Mouse (Mus musculus) embryonic facial prominence, embryonic 13.5 days (tissue): ENCODE results near the gene H2afx. TPM values are rescaled to one million over a fixed set of nuclear protein-coding genes. Genes with fewer than 3 reads are reported as not detected.

ENCODE experiments used
- ATAC-seq: fragments of 200-750 bp; cut with Nextera tagmentation; 2 replicates; pipeline ENCODE4 v1.8.0; 2017; ENCODE audit warnings: low read depth; ENCODE audit not compliant: insufficient number of reproducible peaks, insufficient read depth, low FRiP score, low TSS enrichment
- H3K27ac ChIP-seq: fragments of 300-500 bp; sonication (generic); 2 replicates; pipeline ENCODE4 v1.5.1; 2015; ENCODE audit warnings: moderate library complexity, mild to moderate bottlenecking, inconsistent platforms
- H3K27me3 ChIP-seq: fragments of 300-500 bp; sonication (generic); 2 replicates; pipeline ENCODE4 v1.6.1; 2015; ENCODE audit warnings: mild to moderate bottlenecking, inconsistent platforms
- H3K36me3 ChIP-seq: fragments of 300-500 bp; sonication (generic); 2 replicates; pipeline ENCODE4 v1.6.1; 2015; ENCODE audit warnings: mild to moderate bottlenecking, inconsistent platforms
- H3K4me1 ChIP-seq: fragments of 300-500 bp; sonication (generic); 2 replicates; pipeline ENCODE4 v1.6.1; 2015; ENCODE audit warnings: inconsistent platforms
- H3K4me2 ChIP-seq: fragments of 300-500 bp; sonication (generic); 2 replicates; pipeline ENCODE4 v1.6.1; 2015; ENCODE audit warnings: moderate library complexity, mild to moderate bottlenecking, inconsistent platforms
- H3K4me3 ChIP-seq: fragments of 300-500 bp; sonication (generic); 2 replicates; pipeline ENCODE4 v1.5.1; 2015; ENCODE audit warnings: mild to moderate bottlenecking, inconsistent platforms
- H3K9ac ChIP-seq: fragments of 300-500 bp; sonication (generic); 2 replicates; pipeline ENCODE4 v1.6.1; 2015; ENCODE audit warnings: mild to moderate bottlenecking, inconsistent platforms
- H3K9me3 ChIP-seq: fragments of 300-500 bp; sonication (generic); 2 replicates; pipeline ENCODE4 v1.6.1; 2016; ENCODE audit warnings: inconsistent platforms
- WGBS: fragments of 180-500 bp; shearing (Covaris S2); methylation state at CpG from one replicate; pipeline ENCODE4 v1.1.7; 2015; ENCODE audit warnings: mixed read lengths; 5-methylcytosine and 5-hydroxymethylcytosine counted together
- polyA plus RNA-seq: library from polyadenylated mRNA; unstranded; fragments of >200 nt; fragmentation: Nextera tagmentation; extraction: Ambion mirVana; gene quantifications from 2 replicates; pipeline ENCODE4 v1.2.1, GENCODE M21; 2015

H2afx gene
- polyA plus RNA-seq, 1 experiment from 2014 or later = 385 TPM

DNA sequence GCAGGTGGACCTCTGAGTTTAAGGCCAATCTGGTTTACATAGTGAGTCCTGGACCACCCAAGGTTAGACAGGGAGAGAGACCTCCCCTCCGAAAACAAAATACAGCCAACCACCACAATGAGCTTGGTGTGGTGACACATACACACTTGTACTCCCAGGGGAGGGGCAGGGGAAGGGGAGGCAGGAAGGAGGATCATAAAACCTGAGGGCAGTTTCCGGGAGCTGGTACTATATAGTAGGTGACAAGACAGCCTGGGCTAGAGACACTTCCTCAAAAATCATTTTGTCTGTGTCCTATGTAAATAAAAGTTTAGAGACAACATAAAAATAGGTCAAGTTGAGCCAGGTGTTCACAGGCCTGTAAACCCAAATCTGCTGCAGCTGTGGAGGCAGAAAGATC is 27.2 kb upstream of the H2afx start:
- WGBS = 89% methylated on average over 2 of the region's 2 CpGs
- Histone ChIP-seq H3K4me3 (no peak overlapping the region), H3K27ac (no peak overlapping the region), H3K9me3 (no peaks in the 10 kb centered on the region), H3K36me3 (peaks cover 19% of the 10 kb centered on the region), H3K9ac (no peak overlapping the region), H3K4me2 (no peak overlapping the region), H3K4me1 (peaks cover 23% of the 10 kb centered on the region), H3K27me3 (peaks cover 7% of the 10 kb centered on the region; the same call in 1 of the 2 replicates)
- no peak for ATAC-seq

DNA sequence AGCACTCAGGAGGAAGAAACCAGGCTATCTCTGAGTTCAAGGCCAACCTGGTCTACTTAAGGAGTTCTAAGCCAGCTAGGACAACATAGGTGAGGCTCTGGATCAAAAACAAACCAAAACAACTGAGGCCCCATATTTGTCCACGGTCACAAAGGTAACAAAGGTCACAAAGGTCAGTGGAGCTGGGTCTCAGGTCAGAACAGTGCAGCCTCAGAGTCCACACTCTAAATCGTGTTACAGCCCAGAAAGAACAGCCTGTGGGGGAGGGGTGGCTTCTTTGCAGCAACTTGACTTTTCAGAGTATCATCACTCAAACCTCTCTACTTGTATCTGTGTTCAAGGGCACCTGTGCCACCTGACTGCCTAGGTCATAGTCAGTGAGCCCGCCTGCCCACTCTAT is 24.7 kb upstream of the H2afx start:
- peaks cover 7% of the 10 kb centered on the region; the same call in 1 of the 2 replicates for H3K27me3 ChIP-seq
- no peaks in the 10 kb centered on the region for H3K9me3 ChIP-seq
- no peak overlapping the region for H3K4me3 ChIP-seq
- H3K9ac ChIP-seq = no peak overlapping the region
- H3K4me1 ChIP-seq = peaks cover 11% of the 10 kb centered on the region
- peaks cover 33% of the 10 kb centered on the region for H3K36me3 ChIP-seq
- H3K4me2 ChIP-seq = no peak overlapping the region
- no peak for ATAC-seq
- H3K27ac ChIP-seq = no peak overlapping the region
- 49% methylated on average over 3 of the region's 3 CpGs for WGBS

DNA sequence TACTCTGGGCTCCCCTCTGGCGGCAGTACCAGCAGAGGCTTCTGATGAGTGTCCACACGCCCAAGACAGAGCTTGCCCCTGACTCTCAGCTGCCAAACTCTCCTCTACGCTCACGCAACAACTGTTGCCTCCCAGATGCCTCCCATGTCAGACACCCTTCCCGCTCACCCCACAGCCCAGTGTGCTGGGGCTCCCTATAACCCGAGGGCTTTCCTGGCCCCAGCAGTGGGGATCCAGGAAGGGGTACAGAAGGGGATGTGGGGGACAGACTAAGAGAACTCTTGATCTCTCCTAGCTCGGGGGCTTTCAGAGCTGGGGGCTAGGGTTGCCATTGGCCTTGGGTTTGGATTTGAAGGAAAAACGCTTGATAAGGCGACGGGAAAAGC is 23.8 kb upstream of the H2afx start:
- H3K9me3 ChIP-seq = no peaks in the 10 kb centered on the region
- H3K4me2 ChIP-seq = peak overlapping the region; percentile 31
- no peak overlapping the region; the same call in 1 of the 2 replicates for H3K27ac ChIP-seq
- H3K4me3 ChIP-seq = no peak overlapping the region
- no peak for ATAC-seq
- peak overlapping the region; percentile 61; the same call in 1 of the 2 replicates for H3K9ac ChIP-seq
- H3K36me3 ChIP-seq = peaks cover 43% of the 10 kb centered on the region
- peaks cover 7% of the 10 kb centered on the region; the same call in 1 of the 2 replicates for H3K27me3 ChIP-seq
- 30% methylated on average over 10 of the region's 10 CpGs for WGBS
- peaks cover 9% of the 10 kb centered on the region; the same call in 1 of the 2 replicates for H3K4me1 ChIP-seq

DNA sequence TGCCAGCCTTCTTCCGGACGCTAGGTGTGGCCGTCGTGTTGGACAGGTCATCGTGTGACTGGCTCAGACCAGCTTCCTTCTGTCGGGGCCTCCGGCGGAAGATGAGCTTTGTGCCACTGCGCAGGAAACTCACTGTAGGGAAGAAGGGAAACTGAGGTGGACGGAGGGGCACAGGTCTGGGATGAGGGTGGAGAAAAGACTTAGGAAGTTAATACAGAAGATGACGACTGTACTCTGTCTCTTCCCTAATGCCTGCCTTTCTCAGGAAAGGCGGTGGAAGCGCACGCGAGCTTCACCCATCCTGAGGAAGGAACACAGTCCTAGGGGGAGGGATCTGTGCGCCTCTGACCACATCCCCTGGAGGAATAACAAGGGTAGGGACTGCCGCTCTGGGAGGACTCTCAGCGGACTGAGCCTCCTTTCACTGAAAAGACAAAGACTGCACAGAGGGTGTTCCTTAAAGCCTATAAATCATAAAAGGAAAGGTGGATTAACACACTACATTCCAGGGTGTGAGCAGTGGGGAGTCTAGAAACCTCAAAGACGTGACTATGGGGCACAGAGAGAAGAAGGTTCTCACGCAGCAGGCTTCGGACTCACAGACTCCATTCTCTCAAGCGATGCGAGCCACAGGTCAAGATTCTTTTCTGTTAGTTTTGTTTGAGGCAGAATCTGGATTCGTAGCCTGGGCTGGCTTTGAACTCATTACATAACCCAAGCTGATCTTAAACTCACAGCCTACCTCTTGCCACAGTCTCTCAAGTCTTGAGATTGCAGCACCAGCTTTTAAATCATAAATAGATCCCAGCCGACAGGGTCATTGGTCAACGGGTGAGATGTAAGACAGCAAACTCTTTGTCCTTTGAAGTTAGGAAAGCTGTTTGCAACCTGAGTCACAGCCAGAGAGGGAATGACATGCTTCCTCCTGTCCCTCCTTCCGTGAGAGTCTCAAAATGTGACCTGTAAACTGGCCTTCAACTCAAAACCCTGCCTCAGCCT is 23.1 kb upstream of the H2afx start:
- H3K4me3 ChIP-seq = no peak overlapping the region
- H3K9me3 ChIP-seq = no peaks in the 10 kb centered on the region
- peaks cover 9% of the 10 kb centered on the region; the same call in 1 of the 2 replicates for H3K4me1 ChIP-seq
- peaks cover 7% of the 10 kb centered on the region; the same call in 1 of the 2 replicates for H3K27me3 ChIP-seq
- WGBS = 14% methylated on average over 27 of the region's 27 CpGs
- peaks cover 50% of the 10 kb centered on the region for H3K36me3 ChIP-seq
- H3K27ac ChIP-seq = no peak overlapping the region; the same call in 1 of the 2 replicates
- no peak for ATAC-seq
- H3K9ac ChIP-seq = peak overlapping the region; percentile 61
- peak overlapping the region; percentile 31 for H3K4me2 ChIP-seq

DNA sequence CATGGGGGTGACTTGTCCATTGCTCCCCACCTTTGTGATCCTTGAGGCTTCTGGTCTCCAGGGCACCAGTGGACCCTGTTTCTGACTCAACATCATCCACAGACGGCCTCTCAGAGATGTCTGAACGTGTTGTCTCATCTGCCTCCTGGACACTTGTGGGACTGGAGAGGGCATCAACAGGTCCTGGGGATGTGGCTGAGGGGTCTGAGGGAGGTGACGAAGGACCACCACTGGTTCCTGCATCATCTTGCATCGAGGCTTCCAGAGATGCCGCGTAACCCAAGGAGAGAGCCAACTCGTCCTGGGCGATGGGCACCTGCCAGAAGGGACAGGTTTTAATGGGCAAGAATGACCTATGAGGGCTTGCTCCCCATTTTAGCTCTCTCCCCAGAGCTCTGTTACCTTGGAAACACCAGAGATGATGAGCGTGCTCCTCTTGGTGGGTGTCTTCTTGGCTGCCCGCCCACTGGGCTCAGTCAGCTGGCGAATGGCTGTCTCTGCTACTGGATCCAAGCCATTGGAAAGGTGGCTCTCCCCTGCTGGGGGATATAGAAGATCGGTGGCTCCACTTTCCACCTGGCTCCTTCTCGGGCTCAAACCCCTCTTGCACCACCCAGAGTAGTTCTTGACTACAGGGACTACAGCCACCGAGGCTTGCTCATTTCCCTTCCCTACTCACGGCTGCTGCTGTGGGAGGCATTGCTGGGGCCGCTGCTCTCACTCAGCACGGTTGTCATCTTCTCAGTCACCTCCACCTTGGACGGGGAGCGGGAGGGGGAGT is 20.8 kb upstream of the H2afx start:
- Histone ChIP-seq H3K27me3 (peaks cover 7% of the 10 kb centered on the region; the same call in 1 of the 2 replicates), H3K4me3 (no peak overlapping the region), H3K4me2 (no peak overlapping the region), H3K4me1 (peaks cover 21% of the 10 kb centered on the region), H3K27ac (no peak overlapping the region), H3K36me3 (peaks cover 55% of the 10 kb centered on the region), H3K9me3 (no peaks in the 10 kb centered on the region), H3K9ac (no peak overlapping the region)
- ATAC-seq = no peak
- WGBS = 84% methylated on average over 19 of the region's 19 CpGs

DNA sequence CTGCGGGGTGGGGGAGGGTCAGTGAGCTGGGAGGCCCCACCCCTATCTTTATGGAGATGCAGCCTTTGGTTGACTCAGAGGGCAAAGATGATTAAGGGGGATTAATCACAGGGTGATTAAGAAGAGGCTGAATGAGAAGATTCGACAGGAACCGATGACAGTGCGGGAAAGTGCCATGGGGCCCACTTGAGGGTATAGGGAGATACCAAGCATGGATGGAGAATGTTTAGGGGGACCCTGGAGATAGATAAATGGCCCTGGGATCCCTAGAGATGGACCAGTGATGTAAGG is 20.3 kb upstream of the H2afx start:
- peaks cover 7% of the 10 kb centered on the region; the same call in 1 of the 2 replicates for H3K27me3 ChIP-seq
- peaks cover 26% of the 10 kb centered on the region for H3K4me1 ChIP-seq
- no peak overlapping the region for H3K4me2 ChIP-seq
- WGBS = 79% methylated on average over 4 of the region's 4 CpGs
- no peak overlapping the region for H3K27ac ChIP-seq
- H3K36me3 ChIP-seq = peaks cover 55% of the 10 kb centered on the region
- no peaks in the 10 kb centered on the region for H3K9me3 ChIP-seq
- no peak overlapping the region for H3K9ac ChIP-seq
- no peak overlapping the region for H3K4me3 ChIP-seq
- ATAC-seq = no peak

DNA sequence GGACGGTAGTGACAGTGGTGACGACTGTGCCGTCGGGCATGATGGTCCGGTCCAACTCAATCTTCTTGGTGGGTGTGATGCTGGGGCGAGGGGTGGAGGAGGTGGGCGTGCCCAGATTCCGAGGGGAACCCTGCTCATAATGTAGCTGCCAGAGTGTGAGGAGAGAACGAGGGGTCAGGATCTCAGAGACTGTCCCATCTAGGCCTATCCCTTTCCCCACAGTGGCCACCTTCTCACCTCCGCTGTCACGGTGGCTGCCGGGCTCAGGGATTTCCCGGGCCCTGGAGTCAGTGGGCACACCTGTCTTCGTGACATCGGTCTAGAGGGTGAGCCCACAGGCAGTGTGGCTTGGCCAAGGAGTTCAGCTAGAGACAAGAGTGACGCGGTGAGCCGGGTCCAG is 19.6 kb upstream of the H2afx start:
- Histone ChIP-seq H3K4me3 (no peak overlapping the region), H3K4me1 (peaks cover 29% of the 10 kb centered on the region), H3K9ac (no peak overlapping the region), H3K36me3 (peaks cover 55% of the 10 kb centered on the region), H3K9me3 (no peaks in the 10 kb centered on the region), H3K27me3 (peaks cover 7% of the 10 kb centered on the region; the same call in 1 of the 2 replicates), H3K27ac (no peak overlapping the region), H3K4me2 (no peak overlapping the region)
- 95% methylated on average over 18 of the region's 18 CpGs for WGBS
- ATAC-seq = no peak

DNA sequence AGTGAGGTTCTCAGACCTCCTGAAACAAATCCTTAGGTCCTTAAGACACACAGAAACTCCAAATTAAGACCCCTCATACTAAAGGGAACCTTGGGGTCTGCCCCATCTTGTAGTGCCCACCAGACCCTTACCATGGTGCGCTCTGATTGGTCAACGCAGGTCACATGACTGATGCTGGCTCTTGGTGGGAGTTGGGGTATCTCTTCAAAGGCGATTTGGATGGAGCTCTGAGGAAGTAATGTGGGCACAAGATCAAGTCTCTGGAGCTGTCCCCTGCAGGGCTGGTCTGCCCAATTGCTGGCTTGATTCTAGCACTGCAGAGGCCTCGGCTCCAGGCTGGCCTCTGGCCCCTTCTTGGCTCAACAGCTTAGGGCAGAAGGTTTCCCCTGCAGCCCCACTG is 17.0 kb upstream of the H2afx start:
- Histone ChIP-seq H3K36me3 (peaks cover 44% of the 10 kb centered on the region), H3K9ac (no peak overlapping the region), H3K27ac (no peak overlapping the region), H3K4me2 (0 out of 2 replicates have a peak overlapping the region, but pooled peaks have one; percentile 94), H3K4me3 (no peak overlapping the region), H3K27me3 (no peaks in the 10 kb centered on the region), H3K9me3 (no peaks in the 10 kb centered on the region), H3K4me1 (peaks cover 27% of the 10 kb centered on the region)
- no peak for ATAC-seq
- 73% methylated on average over 4 of the region's 4 CpGs for WGBS

DNA sequence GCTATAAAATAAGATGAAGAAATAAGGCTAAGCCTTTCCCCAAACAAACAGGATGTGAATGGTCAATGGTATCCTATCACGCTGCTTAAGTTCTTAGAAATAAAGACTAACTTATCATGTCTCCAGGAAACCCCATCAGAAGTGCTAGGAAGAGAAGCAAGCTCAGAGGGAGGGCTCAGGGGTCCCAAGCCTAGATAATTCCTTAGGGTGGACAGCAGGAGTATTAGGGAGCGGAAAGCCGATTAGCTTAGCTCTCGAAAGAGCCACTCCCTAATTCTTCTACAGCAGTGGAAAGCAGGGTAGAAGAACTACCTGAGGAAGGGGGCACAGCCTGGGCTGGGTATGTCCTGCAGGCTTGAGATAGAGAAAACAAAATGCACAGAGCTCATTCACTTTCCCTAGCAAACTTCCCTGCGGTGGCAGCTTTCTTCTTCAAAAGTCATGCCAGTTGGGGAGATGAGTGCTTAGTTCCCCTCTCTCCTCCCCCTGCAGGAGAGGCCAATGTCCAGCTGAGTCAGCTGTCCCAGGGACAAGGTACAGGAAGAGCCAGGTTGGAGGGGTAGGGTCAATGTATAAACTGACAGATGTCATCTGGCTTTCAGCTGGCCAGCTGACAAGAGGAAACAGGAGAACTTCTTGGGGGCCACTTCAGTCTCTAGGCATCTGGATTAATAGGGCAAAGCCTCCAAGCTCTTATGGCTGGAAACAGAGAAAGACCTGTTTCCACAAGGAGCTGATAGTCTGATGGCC is 16.2 kb upstream of the H2afx start:
- peak overlapping the region; percentile 84 for H3K4me3 ChIP-seq

DNA sequence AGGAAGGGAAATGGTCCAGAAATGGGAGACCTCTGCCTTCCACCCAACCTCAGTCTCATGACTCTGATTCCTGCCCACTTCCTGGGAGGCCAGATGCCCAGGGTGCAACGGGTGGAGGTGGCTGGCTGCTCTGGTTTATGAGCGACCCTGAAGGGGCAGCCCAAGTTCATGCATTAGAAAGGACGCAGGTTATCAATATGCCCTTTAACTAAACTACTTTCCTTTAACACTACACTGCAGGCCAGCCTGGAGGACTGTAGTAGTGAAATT is 15.7 kb upstream of the H2afx start:
- Histone ChIP-seq H3K36me3 (peaks cover 31% of the 10 kb centered on the region), H3K9ac (peak overlapping the region; percentile 88), H3K4me2 (peak overlapping the region; percentile 94), H3K4me3 (peak overlapping the region; percentile 84), H3K9me3 (no peaks in the 10 kb centered on the region), H3K4me1 (peaks cover 27% of the 10 kb centered on the region), H3K27ac (no peak overlapping the region), H3K27me3 (no peaks in the 10 kb centered on the region)
- no peak for ATAC-seq
- 23% methylated on average over 3 of the region's 3 CpGs for whole genome bisulfite sequencing

More for the DNA sequence above, 16.2 kb upstream of the H2afx start:
- Histone ChIP-seq H3K27ac (no peak overlapping the region), H3K27me3 (no peaks in the 10 kb centered on the region), H3K4me2 (peak overlapping the region; percentile 94), H3K4me1 (peaks cover 27% of the 10 kb centered on the region), H3K9me3 (no peaks in the 10 kb centered on the region), H3K9ac (peak overlapping the region; percentile 88), H3K36me3 (peaks cover 36% of the 10 kb centered on the region)
- ATAC-seq = no peak
- 66% methylated on average over 5 of the region's 5 CpGs for WGBS
